Mouse (Mus musculus) ES-Bruce4 (cell line): Measurements from ENCODE around the gene Eif1ad.

Experiments used
- CTCF ChIP-seq: IDR thresholded peaks from one replicate; pipeline ENCODE4 v1.8.1; 2011; ENCODE audit warnings: low read depth, low read length
- POLR2A ChIP-seq: IDR thresholded peaks from one replicate; pipeline ENCODE4 v1.8.1; 2011; ENCODE audit warnings: low read length; ENCODE audit not compliant: insufficient read depth

DNA sequence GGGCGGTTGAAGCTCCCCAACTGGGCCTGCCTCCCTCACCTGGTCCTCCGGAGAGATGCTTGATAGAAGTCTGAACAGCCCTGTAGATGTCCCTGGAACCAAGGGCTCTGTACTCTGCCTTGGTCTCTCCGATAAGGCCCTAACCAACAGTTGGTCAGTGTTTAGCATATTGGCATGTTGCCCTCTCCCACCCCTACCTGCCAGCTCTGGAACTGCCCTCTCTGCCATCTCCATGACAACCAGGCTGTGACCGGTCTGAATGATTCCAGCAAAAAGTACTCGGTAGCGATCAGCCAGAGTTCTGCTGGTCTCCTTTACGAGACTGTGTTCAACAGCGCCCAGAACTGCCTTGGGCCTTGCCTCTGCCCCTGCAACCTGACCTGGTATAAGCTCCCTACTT lies 35.8 kb downstream of the Eif1ad start, which contains the start of gene Tsga10ip:
- TF ChIP-seq CTCF (no peak), POLR2A (no peak)
